Mouse (Mus musculus) embryonic fibroblast, embryonic 13.5 days (primary cell): ENCODE data around the gene Ankrd17.

Source experiments
- CTCF ChIP-seq: IDR thresholded peaks from 2 replicates; pipeline ENCODE4 v1.5.1; 2011; ENCODE audit warnings: mild to moderate bottlenecking, control low read depth, low read length, moderate library complexity, borderline replicate concordance; ENCODE audit not compliant: insufficient read depth
- POLR2A ChIP-seq: IDR thresholded peaks from 2 replicates; pipeline ENCODE4 v1.6.1; 2011; ENCODE audit warnings: low read depth, mild to moderate bottlenecking, control low read depth, low read length, moderate library complexity

DNA sequence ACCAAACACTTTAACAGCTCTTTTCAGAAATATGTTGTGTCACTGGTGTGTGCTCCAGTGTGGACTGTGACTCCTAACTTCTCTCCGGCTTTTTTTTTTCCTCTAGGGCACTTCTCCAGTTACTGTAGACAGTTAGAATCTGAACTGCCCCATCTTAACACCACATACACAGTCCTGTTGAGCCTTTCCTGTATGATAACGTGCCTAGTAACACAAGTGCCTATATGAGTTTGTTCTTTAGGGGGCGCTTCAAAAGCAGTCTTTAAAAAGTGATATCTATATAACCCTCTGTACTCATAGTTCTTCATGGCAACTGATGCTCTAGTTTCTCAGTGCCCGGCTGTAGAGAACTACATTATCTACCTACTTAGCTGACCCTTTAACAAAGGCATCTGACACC lies 27.9 kb upstream of the Ankrd17 start:
- no peak for TF ChIP-seq CTCF
- no peak for TF ChIP-seq POLR2A
